In genomic region chr5:125072425-125072824, GRCm38 (mm10) we compare ENCODE assay signal across 12 mouse cellular contexts.
DNase-seq lines count a peak whose midpoint lies in the region; ATAC-seq lines count a peak whose summit lies in the region.
"Had no signal": no experiment of that assay in that cellular context is flagged by ENCODE, and none has a peak within 500 bp of the region (broad histone marks: within the 10 kb centered on the region; RNA-seq: fewer than 3 reads in every experiment).

No protein-coding gene starts in this region.

- no peaks in the 10 kb centered on the region for H3K27me3 ChIP-seq in kidney, embryonic 16.5 days (ENCODE audit: insufficient read depth, low read length)
- H3K27me3 ChIP-seq in forebrain, embryonic 12.5 days, result no peaks in the 10 kb centered on the region

- peak overlapping the region; percentile 45; the same call in 1 of the 2 replicates for H3K27ac ChIP-seq in kidney, embryonic 16.5 days (ENCODE audit: low read length)
- no peak overlapping the region for H3K27ac ChIP-seq in forebrain, embryonic 12.5 days
- H3K27ac ChIP-seq: hindbrain, embryonic 14.5 days had no signal

- WGBS in kidney, embryonic 16.5 days, result 73% methylated on average over 7 of the region's 7 CpGs
- 90% methylated on average over 7 of the region's 7 CpGs for WGBS in forebrain, embryonic 12.5 days

- peaks cover 12% of the 10 kb centered on the region for H3K36me3 ChIP-seq in kidney, embryonic 16.5 days (ENCODE audit: insufficient read depth, low read length)
- peaks cover 65% of the 10 kb centered on the region for H3K36me3 ChIP-seq in forebrain, embryonic 12.5 days (replicated peaks)

- H3K4me1 ChIP-seq in kidney, embryonic 16.5 days (ENCODE audit: insufficient read depth, low read length), result peaks cover 67% of the 10 kb centered on the region
- peaks cover 19% of the 10 kb centered on the region for H3K4me1 ChIP-seq in forebrain, embryonic 12.5 days

- no peak overlapping the region for H3K4me2 ChIP-seq in kidney, embryonic 16.5 days (replicated peaks; ENCODE audit: low read depth, low read length)
- no peak overlapping the region for H3K4me2 ChIP-seq in forebrain, embryonic 12.5 days
- H3K4me2 ChIP-seq: hindbrain, embryonic 14.5 days; midbrain, embryonic 11.5 days had no signal

- ATAC-seq in kidney, embryonic 16.5 days (ENCODE audit: low FRiP score, low TSS enrichment), result no peak
- ATAC-seq in common myeloid progenitor, adult 5-6 weeks (replicated peaks; ENCODE audit: low read depth, poor library complexity, severe bottlenecking), result peak; percentile 43
- peak; percentile 41 for ATAC-seq in megakaryocyte, adult 5-6 weeks (ENCODE audit: poor library complexity, severe bottlenecking)
- no peak for ATAC-seq in forebrain, embryonic 12.5 days (ENCODE audit: low FRiP score)

- DNase-seq in adrenal gland, adult 2 months, result peak; percentile 47
- DNase-seq in adrenal gland, adult 8-10 months, result no peak
- DNase-seq in kidney, adult 11 months, result no peak
- DNase-seq in embryo, embryonic 11 days, result no peak
- DNase-seq: B cell, adult 2 months; cerebellum, adult 9-11 months had no signal

- no peaks in the 10 kb centered on the region for H3K9me3 ChIP-seq in kidney, embryonic 16.5 days (ENCODE audit: low read length)
- no peaks in the 10 kb centered on the region for H3K9me3 ChIP-seq in forebrain, embryonic 12.5 days

- no peak overlapping the region for H3K9ac ChIP-seq in kidney, embryonic 16.5 days (replicated peaks; ENCODE audit: low read length)
- no peak overlapping the region for H3K9ac ChIP-seq in forebrain, embryonic 12.5 days
- H3K9ac ChIP-seq: hindbrain, embryonic 14.5 days had no signal

- no peak overlapping the region for H3K4me3 ChIP-seq in kidney, embryonic 16.5 days (ENCODE audit: low read length)
- H3K4me3 ChIP-seq in forebrain, embryonic 12.5 days (replicated peaks), result no peak overlapping the region

Comparison
In these comparisons a context has a peak if more than half of its experiments do, and no peak if none do; other contexts are left out.
1. ATAC-seq: peak in common myeloid progenitor, adult 5-6 weeks (single experiment) and megakaryocyte, adult 5-6 weeks (single experiment); none in kidney, embryonic 16.5 days (single experiment) and forebrain, embryonic 12.5 days (single experiment).